Mouse (Mus musculus): Measurements from ENCODE around the gene Foxd2. TPM values are rescaled to one million over a fixed set of nuclear protein-coding genes. Genes with fewer than 3 reads are reported as not detected.

The Foxd2 gene
- total and polyA plus RNA-seq, 3 experiments: 0.14 to 0.17 TPM; not detected in 1

DNA sequence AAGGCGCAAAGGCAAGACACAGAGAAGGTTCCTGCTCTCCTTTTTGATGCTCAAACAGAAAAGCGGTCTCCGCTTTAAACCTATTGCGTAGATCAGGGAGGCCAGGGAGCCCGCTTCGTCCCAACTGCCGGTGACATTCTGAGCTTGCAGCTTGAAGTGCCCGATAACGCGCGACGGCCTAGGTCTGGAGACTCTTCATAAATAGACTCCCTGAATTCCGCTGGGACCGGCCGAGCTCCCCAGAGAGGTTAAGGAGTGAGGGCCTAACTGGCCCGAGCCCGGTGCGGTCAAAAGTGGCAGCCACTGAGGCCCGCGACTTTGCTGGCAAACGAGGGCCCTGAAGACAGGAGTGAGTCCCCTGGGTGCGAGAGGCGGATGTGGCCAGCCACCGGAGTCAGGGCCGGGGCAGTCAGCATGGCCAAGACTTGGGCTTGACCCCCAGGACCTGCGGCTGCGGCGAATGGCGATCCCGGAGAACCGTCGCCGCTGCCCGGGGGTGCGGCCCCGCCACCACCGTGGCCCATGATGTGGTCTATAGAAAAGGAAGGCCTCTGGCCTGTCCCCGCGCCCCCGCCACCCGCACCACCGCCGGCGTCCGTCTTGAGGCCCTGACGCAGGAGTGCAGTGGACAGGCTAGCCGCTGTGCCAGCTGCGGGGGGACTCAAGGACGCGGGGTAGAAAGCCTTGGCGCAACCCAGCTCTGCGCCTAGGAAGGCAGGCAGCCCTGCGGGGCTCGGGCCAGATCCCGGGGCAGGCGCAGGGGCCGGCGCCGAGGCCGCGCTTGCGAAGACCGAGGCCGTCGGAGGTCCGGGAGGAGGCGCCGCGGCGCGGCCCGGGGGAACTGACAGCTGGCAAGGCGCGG lies 1.4 kb downstream of the Foxd2 start:
- no peak overlapping the region for H3K27ac ChIP-seq (ENCODE audit: insufficient read depth, low read depth)

DNA sequence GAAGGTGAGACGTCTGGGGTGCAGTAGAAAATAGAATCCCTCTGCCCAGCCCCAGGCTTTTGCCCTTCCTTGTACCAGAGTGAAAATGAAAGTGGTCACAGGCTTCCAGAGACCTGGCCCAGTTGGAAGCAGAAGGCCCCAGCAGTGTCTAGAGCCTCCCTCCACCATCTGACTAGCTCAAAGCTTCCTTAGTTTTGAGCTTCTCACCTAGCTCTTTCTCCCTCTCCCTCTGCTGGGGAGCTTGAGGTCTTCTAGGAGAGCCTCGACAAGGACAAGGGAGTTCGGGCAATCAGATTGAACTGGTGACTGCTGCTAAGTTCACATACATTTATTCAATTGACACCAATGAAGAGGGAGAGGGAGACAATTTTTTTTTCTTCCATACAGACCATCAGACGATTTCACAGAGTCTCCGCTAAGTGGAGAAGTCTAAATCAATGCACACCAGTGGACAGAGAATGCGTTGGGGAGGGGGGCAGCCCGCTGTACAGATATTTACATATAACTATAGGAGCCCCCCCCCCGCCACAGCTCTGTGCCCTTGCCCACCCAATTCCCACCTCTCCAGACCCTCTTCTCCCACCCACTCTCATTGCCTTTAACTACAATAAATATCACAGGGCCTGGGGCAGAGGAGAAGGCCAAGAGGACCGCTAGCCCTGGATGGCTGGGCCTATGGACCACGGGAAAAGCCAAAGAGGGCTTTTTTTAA lies 2.5 kb downstream of the Foxd2 start:
- no peaks in the 10 kb centered on the region for H3K79me2 ChIP-seq (replicated peaks; ENCODE audit: control insufficient read depth, extremely low read depth, insufficient read depth, poor library complexity, severe bottlenecking)
- H3K4me3 ChIP-seq (replicated peaks in 1 of 3; ENCODE audit: low read depth in 2 of 3, low read length in 2 of 3, poor library complexity in 1 of 3): no peak overlapping the region
- peaks cover 0 to 5% of the 10 kb centered on the region in 2 experiments; a peak in 2 of 4 replicates for H3K4me1 ChIP-seq (ENCODE audit: control insufficient read depth in 1 of 2, insufficient read depth in 2 of 2)
- H3K27me3 ChIP-seq (replicated peaks): peaks cover 37% of the 10 kb centered on the region
- H3K27ac ChIP-seq (ENCODE audit: insufficient read depth, low read depth): no peak overlapping the region
- H3K36me3 ChIP-seq (replicated peaks in 1 of 2; ENCODE audit: control insufficient read depth in 1 of 2, insufficient read depth in 1 of 2, low read length in 1 of 2): no peaks in the 10 kb centered on the region
- DNase-seq (ENCODE audit: extremely low read depth): no peak
- H3K9me3 ChIP-seq (replicated peaks; ENCODE audit: low read length): peaks cover 15% of the 10 kb centered on the region
- H3K9ac ChIP-seq (ENCODE audit: insufficient read depth, low read depth): no peak overlapping the region
- no peak overlapping the region for H3K4me2 ChIP-seq (ENCODE audit: insufficient read depth, low read depth, poor library complexity, severe bottlenecking)
- in situ Hi-C loops (cut with MboI; ENCODE audit: low pct_ligation_motif_present, low pct_unique_long_range_greater_than_20kb, low sequenced_read_pairs): no loop called here
- dilution Hi-C loops (cut with MboI; ENCODE audit: extremely low pct_ligation_motif_present, extremely low pct_unique_long_range_greater_than_20kb, low sequenced_read_pairs): no loop called here
- no peak for TF ChIP-seq RCOR1 (conservative IDR thresholded peaks at IDR 0.05; ENCODE audit: low read depth, low read length)
- no peak for TF ChIP-seq JUND (conservative IDR thresholded peaks at IDR 0.05; ENCODE audit: low read depth, low read length)
- no peak for TF ChIP-seq ZNF384 (IDR thresholded peaks at IDR 0.05; ENCODE audit: low read depth, low read length)
- TF ChIP-seq KAT2A (IDR thresholded peaks at IDR 0.05; ENCODE audit: insufficient replicate concordance, low read length): no peak
- no peak for TF ChIP-seq BHLHE40 (IDR thresholded peaks at IDR 0.05; ENCODE audit: low read depth, low read length)
- TF ChIP-seq MXI1 (IDR thresholded peaks at IDR 0.05; ENCODE audit: low read depth, low read length): no peak
- no peak for TF ChIP-seq TCF12 (IDR thresholded peaks at IDR 0.05; ENCODE audit: low read depth, low read length)
- TF ChIP-seq MEF2A (IDR thresholded peaks at IDR 0.05; ENCODE audit: borderline replicate concordance, low read depth, low read length): no peak
- no peak for TF ChIP-seq ELF1 (IDR thresholded peaks at IDR 0.05; ENCODE audit: low read depth, low read length)
- TF ChIP-seq TBP (conservative IDR thresholded peaks at IDR 0.05; ENCODE audit: low read depth, low read length): no peak
- TF ChIP-seq ETS1 (conservative IDR thresholded peaks at IDR 0.05; ENCODE audit: low read depth, low read length): no peak
- TF ChIP-seq GABPA (IDR thresholded peaks at IDR 0.05; ENCODE audit: insufficient replicate concordance, low read depth, low read length): no peak
- no peak for TF ChIP-seq USF2 (conservative IDR thresholded peaks at IDR 0.05; ENCODE audit: low read depth, low read length)
- no peak for TF ChIP-seq ZKSCAN1 (IDR thresholded peaks at IDR 0.05; ENCODE audit: borderline replicate concordance, low read depth, low read length)
- TF ChIP-seq CHD1 (IDR thresholded peaks at IDR 0.05; ENCODE audit: low read depth, low read length): no peak
- TF ChIP-seq JUN (IDR thresholded peaks at IDR 0.05; ENCODE audit: insufficient read depth, low read depth, low read length): no peak
- TF ChIP-seq HCFC1 (IDR thresholded peaks at IDR 0.05; ENCODE audit: low read depth, low read length): no peak
- TF ChIP-seq CHD2 (IDR thresholded peaks at IDR 0.05; ENCODE audit: low read length): no peak
- TF ChIP-seq ZC3H11A (IDR thresholded peaks at IDR 0.05; ENCODE audit: low read depth, low read length): no peak

More for the DNA sequence above, 1.4 kb downstream of the Foxd2 start:
- peaks cover 15% of the 10 kb centered on the region for H3K9me3 ChIP-seq (replicated peaks; ENCODE audit: low read length)
- DNase-seq (ENCODE audit: extremely low read depth): no peak
- no peaks in the 10 kb centered on the region for H3K79me2 ChIP-seq (replicated peaks; ENCODE audit: control insufficient read depth, extremely low read depth, insufficient read depth, poor library complexity, severe bottlenecking)
- TF ChIP-seq MAFK (IDR thresholded peaks at IDR 0.05; ENCODE audit: insufficient replicate concordance, low read length) (no peak), MEF2A (IDR thresholded peaks at IDR 0.05; ENCODE audit: borderline replicate concordance, low read depth, low read length) (no peak), PAX5 (IDR thresholded peaks at IDR 0.05; ENCODE audit: low read length) (no peak), UBTF (IDR thresholded peaks at IDR 0.05; ENCODE audit: low read depth, low read length) (no peak), JUND (conservative IDR thresholded peaks at IDR 0.05; ENCODE audit: low read depth, low read length) (no peak), BHLHE40 (IDR thresholded peaks at IDR 0.05; ENCODE audit: low read depth, low read length) (no peak), USF2 (conservative IDR thresholded peaks at IDR 0.05; ENCODE audit: low read depth, low read length) (no peak), HCFC1 (IDR thresholded peaks at IDR 0.05; ENCODE audit: low read depth, low read length) (no peak)
- peaks cover 0 to 5% of the 10 kb centered on the region in 2 experiments; a peak in 2 of 4 replicates for H3K4me1 ChIP-seq (ENCODE audit: control insufficient read depth in 1 of 2, insufficient read depth in 2 of 2)
- dilution Hi-C loops (cut with MboI; ENCODE audit: extremely low pct_ligation_motif_present, extremely low pct_unique_long_range_greater_than_20kb, low sequenced_read_pairs) (no loop called here), in situ Hi-C loops (cut with MboI; ENCODE audit: low pct_ligation_motif_present, low pct_unique_long_range_greater_than_20kb, low sequenced_read_pairs) (no loop called here)
- no peak overlapping the region for H3K4me3 ChIP-seq (replicated peaks in 1 of 3; ENCODE audit: low read depth in 2 of 3, low read length in 2 of 3, poor library complexity in 1 of 3)
- no peak overlapping the region for H3K4me2 ChIP-seq (ENCODE audit: insufficient read depth, low read depth, poor library complexity, severe bottlenecking)
- H3K36me3 ChIP-seq (replicated peaks in 1 of 2; ENCODE audit: control insufficient read depth in 1 of 2, insufficient read depth in 1 of 2, low read length in 1 of 2): no peaks in the 10 kb centered on the region
- H3K9ac ChIP-seq (ENCODE audit: insufficient read depth, low read depth): no peak overlapping the region
- peaks cover 28% of the 10 kb centered on the region for H3K27me3 ChIP-seq (replicated peaks)

Measured in CH12.LX (cell line).